Mouse (Mus musculus) c-Kit-positive CD71-positive TER-119-positive erythroid progenitor cells, embryonic 14.5 days (primary cell): Measurements from ENCODE around the gene Pmm1.

ENCODE experiments used
- DNase-seq: peaks from one replicate; pipeline ENCODE4 v3.0.0-alpha.2; 2013; ENCODE audit warnings: low spot score

Gene Pmm1

DNA sequence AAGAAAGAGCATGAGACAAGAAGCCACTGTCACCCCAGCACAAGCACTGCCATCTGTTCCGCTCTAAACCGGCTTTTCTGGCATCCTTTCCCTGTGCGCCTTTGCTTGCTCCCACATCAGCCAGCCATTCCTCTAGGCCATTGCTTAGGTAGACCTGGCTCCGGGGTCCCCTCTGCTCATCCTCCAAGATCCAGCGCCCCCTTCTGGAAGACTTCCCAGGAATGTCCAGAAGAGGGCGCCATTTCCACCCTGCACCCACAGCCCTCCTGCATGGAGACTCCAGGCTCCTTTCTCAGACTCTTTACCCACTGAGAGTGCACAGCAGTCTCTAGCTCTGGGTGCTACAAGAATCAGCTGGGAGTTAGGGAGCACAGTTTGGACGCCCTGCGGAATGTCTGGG is 4.3 kb downstream of the Pmm1 start:
- peak; percentile 59 for DNase-seq

DNA sequence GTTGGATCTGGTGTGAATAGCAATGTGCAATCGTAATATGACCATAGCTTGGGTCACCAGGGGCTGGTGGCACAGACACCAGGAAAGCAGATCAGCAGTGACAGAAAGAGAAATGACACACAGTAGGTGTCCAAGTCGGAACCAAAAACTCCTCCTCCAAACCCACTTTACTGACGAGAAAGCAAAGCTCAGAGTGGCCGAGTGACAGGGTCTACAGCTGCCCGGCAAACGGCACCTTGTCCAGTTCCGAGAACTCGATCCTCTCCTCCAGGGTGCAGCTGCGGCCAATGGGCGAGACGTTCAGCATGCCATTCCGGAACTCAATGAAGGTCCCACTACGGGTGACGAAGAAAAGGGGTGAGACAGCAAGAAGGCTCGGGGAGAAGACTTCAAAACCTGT is 5.3 kb downstream of the Pmm1 start:
- DNase-seq, result no peak

GRCm38 (mm10) chr15:81954716-81955115 is 6.0 kb downstream of the Pmm1 start:
- DNase-seq, result no peak

- DNase-seq, result no peak
These were observed 6.6 kb downstream of the Pmm1 start for GRCm38 (mm10) chr15:81954151-81954583.

DNA sequence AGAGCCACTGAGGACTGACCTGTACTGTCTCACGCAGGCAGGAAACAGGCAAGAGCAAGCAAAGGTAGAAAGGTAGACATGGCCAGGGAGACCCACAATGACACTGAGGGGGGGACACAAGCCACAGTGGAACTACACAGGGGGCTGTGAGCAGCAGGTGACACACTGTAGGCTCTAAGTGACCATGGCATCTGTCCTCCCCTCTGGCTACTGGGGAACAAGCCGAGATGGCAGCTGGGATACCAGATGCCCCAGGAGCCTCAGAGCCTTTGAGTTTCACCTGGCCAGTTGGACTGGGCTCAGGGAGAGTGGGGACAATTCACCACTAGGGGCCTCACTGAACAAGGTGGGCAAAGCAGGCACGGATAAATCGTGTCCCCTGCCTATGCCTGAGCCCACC is 8.4 kb downstream of the Pmm1 start:
- no peak for DNase-seq

DNA sequence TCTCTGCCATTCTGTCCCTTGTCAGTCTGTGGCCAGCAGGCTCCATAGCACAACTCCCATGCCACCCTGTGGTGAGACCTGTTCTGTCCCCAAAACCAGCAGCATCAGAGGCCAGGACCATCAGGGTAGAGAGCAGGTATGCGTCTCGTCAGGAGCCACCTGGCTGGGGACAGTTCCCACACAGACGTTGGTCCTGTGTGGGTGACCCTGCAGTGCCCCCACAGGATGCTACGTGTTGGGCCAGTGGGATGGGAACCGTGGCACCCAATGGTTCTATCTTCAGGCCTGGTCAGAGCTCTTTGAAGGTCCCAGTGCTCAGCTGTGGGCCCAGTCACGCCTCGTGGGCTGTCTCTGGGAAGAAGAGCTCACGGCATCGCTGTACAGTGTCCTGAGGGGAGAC is 9.6 kb downstream of the Pmm1 start:
- no peak for DNase-seq

DNA sequence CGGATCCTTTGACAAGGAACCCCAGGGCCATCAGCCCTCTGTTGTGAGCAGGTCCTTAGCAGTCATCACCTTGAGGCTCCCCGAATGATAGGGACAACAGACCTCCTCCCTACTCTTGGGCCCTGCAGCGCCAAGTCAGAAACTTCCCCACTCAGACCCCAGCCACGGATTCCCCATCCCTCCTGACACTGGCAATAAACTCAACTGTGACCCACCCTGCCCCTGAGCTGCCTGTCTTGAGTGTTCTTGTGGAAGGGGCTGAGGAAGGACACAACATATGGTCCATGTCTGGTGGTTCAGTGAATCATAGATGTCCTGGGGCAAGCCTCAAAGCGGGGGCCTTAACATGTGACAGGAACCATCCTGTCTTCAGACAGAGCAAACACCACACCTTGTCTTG is 10.0 kb downstream of the Pmm1 start:
- no peak for DNase-seq

GRCm38 (mm10) chr15:81949476-81950131 is 11.1 kb downstream of the Pmm1 start:
- no peak for DNase-seq

- DNase-seq, result no peak
These were observed 11.7 kb downstream of the Pmm1 start for GRCm38 (mm10) chr15:81949076-81949475.

DNA sequence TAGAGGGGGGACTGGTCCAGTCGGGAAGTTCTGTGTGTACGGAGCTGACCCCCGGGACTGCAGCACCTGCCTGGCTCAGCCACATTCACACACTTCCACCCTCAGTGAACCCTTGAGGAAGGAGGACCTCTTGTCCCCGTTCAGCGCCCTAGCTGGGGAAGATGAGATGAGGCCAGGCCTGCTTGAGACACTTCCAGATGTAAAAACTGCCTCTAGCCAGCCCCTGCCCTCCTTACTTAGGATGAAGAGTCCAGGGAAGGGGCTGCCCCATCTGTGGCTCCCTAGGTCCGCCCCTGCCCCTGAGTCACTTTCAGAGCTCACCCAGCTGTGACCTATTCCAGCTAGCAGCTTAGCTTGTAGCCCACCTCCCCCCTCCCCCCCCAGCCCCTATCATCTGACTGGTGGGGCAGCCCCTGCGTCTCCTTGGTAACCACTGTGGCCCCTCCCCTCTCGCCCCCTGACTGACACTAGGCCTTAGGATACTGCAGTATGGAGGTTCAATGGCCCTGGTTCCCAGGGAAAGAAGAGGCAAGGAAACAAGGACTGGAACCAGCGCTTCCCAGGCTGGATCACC is 17.5 kb downstream of the Pmm1 start:
- DNase-seq, result no peak

- no peak for DNase-seq
These were observed 19.7 kb downstream of the Pmm1 start for GRCm38 (mm10) chr15:81941010-81941409.

DNA sequence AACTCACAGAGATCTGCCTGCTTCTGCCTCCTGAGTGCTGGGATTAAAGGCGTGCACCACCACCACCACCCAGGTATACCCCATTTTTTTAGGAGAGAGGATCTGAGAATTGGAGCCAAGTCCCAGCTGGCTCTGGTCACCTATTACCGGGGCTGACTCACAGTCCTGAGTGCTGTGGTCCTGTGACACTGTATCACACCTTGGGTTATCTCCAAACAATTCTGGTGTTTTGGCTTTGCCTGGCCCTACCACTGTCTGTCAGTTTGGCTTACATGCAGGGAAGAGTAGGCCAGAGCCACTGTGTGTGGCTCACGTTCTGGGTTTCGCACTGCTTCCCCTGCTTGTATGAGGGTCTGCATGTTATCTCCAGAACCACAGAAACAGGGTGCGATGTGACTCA is 20.5 kb downstream of the Pmm1 start:
- no peak for DNase-seq

DNA sequence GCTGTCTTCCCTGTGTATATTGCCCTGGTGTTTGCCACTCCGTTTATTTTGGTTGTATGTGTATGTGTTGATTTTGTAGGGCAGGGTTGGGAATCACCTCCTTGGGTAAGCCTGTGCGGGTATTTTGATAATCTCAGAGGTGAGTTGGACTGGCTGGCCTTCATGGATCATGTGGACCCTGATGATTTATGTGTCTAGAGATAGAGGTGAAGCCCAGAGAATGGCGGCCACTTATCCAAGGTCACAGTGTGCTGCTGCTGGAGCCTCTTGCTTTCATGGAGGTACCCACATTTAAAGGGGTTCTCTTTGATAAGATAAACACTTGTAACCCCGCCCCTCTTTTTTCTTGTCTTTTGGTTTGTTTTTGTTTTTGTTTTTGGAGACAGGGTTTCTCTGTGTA is 21.0 kb downstream of the Pmm1 start:
- no peak for DNase-seq

DNA sequence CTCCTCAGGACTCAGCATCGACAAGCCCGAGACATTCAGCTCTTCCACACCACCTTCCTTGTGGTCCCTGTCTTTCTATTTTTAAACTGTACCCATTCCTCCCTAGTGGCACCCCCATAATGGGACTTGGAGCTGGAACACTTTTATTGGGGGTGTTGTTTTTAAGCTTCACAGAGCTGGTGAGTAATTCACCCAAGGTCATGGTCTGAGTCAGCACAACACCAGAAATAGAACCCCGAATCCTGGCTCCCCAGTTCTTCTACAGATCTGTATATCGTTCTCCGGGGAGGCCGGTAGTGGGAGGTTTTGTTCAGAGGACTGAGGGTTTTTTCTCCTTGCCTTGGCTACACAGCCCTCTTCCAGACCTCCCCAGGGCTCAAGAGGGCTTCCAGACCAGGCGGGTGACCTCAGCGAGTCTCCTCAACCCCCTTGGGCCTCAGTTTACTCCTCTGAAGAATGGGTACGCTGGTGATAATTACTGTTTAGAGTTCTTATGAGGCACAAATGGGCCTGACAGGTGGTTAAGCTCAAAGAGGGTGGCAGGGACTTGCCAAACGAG is 21.5 kb downstream of the Pmm1 start:
- no peak for DNase-seq

GRCm38 (mm10) chr15:81938246-81938645 is 22.5 kb downstream of the Pmm1 start:
- no peak for DNase-seq

DNA sequence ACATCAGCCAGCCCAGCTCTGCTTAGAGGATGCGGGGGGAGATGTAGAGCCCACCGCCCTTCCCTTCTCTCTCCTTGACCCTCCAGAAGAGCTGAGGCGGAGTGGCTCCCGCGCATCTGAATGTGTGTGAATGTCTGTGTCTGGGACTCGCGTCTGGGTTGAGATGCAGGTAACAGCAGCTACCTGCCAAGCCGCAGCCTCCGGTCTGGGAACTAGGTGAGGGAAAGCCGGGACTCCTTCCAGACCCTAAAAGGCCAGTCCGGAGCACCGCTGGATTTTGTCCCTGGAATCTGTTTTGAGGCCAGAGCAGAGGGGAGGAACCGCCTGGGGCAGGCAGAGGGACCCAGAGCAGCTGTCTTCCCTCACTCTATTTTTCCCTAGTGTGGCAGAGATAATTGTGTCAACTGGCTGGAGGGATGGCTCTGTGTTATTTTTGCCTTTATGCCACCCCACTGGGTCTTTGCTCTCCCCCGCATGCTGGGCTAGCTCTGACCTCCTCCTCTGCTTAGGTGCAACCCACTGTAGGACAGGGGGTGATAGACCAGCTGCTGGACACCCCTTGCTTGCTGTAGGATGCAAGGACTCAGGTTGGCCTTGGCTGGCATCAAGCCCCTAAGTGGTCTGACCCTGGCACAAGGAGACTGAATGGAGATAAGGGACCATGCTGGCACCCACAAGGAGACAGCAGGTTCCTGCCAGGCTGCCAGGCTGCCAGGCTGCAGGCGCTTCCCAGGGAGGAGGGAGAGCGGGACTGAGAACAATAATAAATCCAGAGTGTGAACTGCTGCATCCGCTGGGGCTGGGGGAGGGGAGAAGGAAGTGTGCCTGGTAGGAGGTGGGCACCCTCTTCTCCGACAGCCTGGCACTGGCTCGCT is 23.4 kb downstream of the Pmm1 start:
- no peak for DNase-seq

DNA sequence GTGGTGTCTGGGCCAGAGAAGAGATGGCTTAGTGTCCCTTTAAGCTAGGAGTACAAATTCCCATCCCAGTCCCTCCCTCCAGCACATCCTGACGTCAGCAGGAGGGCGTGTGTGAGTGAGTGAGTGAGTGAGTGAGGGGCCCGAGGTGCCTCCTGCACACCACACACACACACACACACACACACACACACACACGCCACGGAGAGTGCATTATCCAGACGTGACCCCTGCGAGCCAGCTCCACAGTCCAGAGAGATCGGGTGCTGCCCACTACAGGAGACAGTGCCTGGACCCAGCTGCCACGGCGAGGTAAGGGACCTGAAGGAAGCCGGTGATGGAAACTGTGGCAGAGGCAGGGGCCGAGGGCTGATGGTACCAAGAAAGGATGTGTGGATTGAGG is 24.1 kb downstream of the Pmm1 start, which contains the start of gene Csdc2:
TSS of gene Csdc2 (plus strand) at position 81 of the 400 bp plus-strand sequence.
- no peak for DNase-seq

GRCm38 (mm10) chr15:81935869-81936637 is 24.7 kb downstream of the Pmm1 start:
- DNase-seq, result no peak

GRCm38 (mm10) chr15:81933986-81934385 is 26.7 kb downstream of the Pmm1 start:
- DNase-seq, result no peak

DNA sequence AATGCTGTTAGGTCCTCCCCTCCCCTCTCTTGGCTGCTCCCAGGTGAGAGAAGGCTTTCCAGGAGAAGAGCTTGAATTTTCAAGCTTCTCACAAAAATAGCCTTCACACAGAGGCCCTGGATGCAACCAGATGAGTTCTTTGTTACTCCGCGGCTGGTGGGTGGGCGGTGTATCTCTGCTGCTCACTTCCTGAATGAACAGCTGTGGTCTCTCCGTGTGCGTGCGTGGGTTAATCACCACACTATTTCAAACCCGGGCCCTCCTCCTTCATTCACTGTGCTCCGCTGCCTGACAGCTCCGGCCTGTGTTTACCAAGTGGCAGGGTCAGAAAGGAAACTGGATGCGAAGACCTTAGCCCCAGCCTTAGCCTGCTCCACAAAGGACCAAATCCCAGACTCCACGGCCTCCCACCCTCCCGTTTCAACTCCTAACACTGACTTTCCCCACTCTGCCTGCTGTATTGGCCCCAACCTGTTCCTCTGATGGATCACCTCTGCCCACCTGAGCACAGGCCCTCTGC is 27.7 kb downstream of the Pmm1 start:
- DNase-seq, result no peak

DNA sequence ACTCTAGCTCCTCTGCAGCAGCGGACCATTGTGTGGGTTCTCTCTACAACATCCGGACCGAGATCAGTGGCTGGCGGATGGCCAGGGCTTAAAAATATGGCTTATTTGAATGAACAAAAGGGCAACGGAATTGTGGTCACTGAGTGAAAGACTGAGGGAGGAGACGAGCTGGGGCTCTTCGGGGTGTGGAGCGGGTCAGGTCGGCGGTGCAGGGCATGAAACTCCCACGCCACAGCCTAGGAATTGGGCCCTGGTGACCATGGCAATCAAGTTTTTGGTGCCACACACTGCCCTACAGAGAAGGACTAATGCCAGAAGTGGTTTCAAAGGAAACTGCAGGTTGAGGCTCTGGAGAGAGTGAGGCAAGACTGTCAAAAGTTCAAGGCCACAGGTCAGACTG is 32.5 kb downstream of the Pmm1 start:
- no peak for DNase-seq

DNA sequence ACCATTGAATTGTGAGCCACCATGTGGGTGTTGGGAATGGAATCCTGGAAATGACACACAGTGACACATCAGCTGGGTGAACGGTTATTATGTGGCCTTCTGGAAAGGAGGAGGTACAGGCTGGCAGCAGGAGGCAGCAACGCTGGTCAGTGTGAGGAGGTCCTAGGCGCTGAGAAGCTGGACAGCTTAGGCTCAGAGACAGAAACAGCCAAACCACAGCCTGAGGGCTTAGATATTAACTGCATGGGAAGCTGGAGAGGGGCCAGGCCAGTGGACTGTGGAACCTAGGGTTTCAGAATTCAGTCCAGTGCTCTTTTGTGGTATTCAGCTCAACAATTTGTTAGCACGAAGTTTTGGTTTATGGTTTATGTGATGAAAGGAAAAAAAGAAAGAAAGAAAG is 33.0 kb downstream of the Pmm1 start:
- DNase-seq, result no peak
